Mouse (Mus musculus): Measurements from ENCODE around the gene Dmac2. TPM values are rescaled to one million over a fixed set of nuclear protein-coding genes. Genes with fewer than 3 reads are reported as not detected.

The Dmac2 gene
- polyA plus RNA-seq, 1 experiment from 2014 or later = 56.1 TPM

DNA sequence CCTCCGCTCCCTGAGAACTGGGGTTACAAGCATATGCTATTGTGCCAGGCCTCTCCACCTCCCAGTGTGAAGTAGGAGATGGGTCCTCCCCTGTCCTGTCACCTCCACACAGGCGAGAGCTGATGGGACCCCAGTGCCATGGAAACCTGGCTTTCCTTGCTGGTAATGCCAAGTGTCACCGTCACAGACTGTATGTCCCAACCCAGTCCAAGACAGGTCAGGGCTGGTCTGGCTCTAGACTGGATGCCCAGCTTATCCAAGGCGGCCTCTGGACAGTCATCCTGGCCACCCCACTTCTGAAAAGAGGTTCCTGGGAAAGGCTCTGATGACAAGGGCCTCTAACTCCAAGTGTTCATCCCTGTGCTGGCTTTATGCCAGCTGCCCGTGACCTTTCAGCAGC is 17.9 kb downstream of the Dmac2 start:
- 90% methylated on average over 5 of the region's 5 CpGs for WGBS
- Histone ChIP-seq H3K27me3 (no peaks in the 10 kb centered on the region), H3K4me2 (no peak overlapping the region), H3K4me3 (replicated peaks) (no peak overlapping the region), H3K9ac (no peak overlapping the region), H3K27ac (no peak overlapping the region), H3K36me3 (peaks cover 52% of the 10 kb centered on the region), H3K9me3 (replicated peaks) (no peaks in the 10 kb centered on the region), H3K4me1 (no peaks in the 10 kb centered on the region)
- no peak for ATAC-seq (replicated peaks; ENCODE audit: low FRiP score)

DNA sequence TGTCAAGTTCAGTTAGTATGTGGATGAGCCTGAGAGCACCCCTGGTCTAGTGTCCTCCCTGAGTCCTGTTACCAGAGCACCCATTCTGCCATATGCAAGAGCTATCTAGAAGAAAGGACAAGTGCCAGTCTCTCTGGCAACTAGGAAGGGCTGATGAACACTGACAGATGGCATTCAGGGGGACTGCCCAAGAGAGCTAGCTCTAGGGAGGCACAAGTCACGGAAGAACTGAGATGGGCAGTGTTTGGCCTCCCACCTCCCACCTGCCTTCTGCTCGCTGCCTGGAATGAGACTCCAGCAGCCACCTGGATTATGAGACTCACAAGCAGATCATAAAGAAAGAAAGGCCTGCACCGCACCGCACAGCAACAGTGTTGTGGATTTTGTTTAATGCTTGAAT is 20.5 kb downstream of the Dmac2 start:
- Histone ChIP-seq H3K9me3 (replicated peaks) (no peaks in the 10 kb centered on the region), H3K9ac (no peak overlapping the region), H3K4me2 (no peak overlapping the region), H3K27ac (no peak overlapping the region), H3K4me3 (replicated peaks) (no peak overlapping the region), H3K36me3 (peaks cover 38% of the 10 kb centered on the region), H3K27me3 (no peaks in the 10 kb centered on the region), H3K4me1 (peaks cover 3% of the 10 kb centered on the region)
- no peak for ATAC-seq (replicated peaks; ENCODE audit: low FRiP score)
- WGBS = 89% methylated on average over 4 of the region's 4 CpGs

DNA sequence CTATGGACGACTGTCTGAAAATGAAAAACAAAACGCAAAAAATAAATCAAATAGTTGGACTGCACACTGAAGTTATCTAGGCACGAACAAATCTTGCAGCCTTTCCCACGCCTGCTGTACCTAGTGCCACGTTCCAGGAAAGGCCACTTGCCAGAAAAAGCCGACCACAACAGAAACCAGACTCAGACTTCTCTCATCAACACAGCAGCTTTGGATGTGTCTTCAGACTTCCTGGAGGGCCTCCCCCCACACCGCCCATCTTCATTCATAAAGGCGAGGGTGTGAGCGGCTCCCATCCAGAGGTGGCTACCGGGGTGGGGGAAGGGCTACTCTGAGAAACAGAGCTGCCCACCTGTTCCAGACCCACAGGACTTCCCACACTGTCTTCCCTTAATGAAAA is 24.9 kb downstream of the Dmac2 start:
- no peak for ATAC-seq (replicated peaks; ENCODE audit: low FRiP score)
- no peak overlapping the region for H3K27ac ChIP-seq
- 73% methylated on average over 10 of the region's 10 CpGs for WGBS
- H3K27me3 ChIP-seq = no peaks in the 10 kb centered on the region
- no peak overlapping the region for H3K4me2 ChIP-seq
- H3K9ac ChIP-seq = no peak overlapping the region
- peaks cover 10% of the 10 kb centered on the region for H3K4me1 ChIP-seq
- peaks cover 12% of the 10 kb centered on the region; the same call in 1 of the 2 replicates for H3K36me3 ChIP-seq
- no peak overlapping the region for H3K4me3 ChIP-seq (replicated peaks)
- H3K9me3 ChIP-seq (replicated peaks) = no peaks in the 10 kb centered on the region

DNA sequence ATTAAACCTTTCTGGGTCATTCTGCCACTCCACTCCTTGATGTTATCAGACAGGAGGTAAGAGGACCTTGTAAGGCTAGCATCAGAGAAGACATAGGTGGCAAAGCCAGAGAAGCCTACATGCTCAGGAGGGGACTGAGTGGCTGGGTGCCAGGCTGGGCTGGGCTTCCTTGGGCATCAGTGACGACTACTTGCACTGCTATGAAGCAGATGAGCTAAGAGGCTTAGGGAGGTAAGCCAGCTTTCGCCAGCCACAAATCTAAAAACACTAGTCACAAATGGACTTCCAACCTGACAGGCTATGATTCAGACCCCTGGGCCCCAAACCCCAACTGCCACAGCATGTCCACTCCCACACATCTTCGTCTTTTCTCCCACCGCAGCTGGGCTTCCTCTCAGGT is 25.4 kb downstream of the Dmac2 start:
- Histone ChIP-seq H3K9me3 (replicated peaks) (no peaks in the 10 kb centered on the region), H3K27me3 (no peaks in the 10 kb centered on the region), H3K36me3 (peaks cover 8% of the 10 kb centered on the region; the same call in 1 of the 2 replicates), H3K4me1 (peaks cover 10% of the 10 kb centered on the region), H3K4me2 (no peak overlapping the region), H3K27ac (0 out of 2 replicates have a peak overlapping the region, but pooled peaks have one; percentile 33), H3K4me3 (replicated peaks) (no peak overlapping the region), H3K9ac (no peak overlapping the region)
- WGBS = 39% methylated on average over 4 of the region's 4 CpGs
- no peak for ATAC-seq (replicated peaks; ENCODE audit: low FRiP score)

DNA sequence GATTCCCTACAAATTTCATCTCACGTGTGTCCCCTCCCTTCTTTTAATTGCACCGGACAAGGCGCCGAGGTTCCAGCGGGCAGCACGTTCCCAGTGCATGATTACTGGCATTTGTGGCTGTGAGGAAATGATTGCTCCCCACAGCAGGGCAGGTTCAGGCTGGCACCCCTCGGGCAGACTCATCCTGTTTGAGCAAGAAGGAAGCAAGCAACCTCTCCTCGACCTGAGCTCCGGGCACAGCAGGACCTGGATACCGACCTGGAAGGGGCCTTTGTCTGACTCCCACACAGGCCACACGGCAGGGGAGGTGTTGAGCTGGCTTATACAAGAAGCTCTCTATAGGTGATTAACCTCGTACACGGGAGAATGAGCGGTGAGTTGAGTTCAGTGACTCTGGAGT is 25.9 kb downstream of the Dmac2 start:
- no peak overlapping the region for H3K9ac ChIP-seq
- no peak overlapping the region for H3K4me3 ChIP-seq (replicated peaks)
- peak overlapping the region; percentile 33; the same call in 1 of the 2 replicates for H3K27ac ChIP-seq
- ATAC-seq (replicated peaks; ENCODE audit: low FRiP score) = 0 out of 2 replicates have a peak, but pooled peaks have one; percentile 19
- no peaks in the 10 kb centered on the region for H3K9me3 ChIP-seq (replicated peaks)
- no peaks in the 10 kb centered on the region for H3K27me3 ChIP-seq
- no peak overlapping the region for H3K4me2 ChIP-seq
- 32% methylated on average over 14 of the region's 14 CpGs for WGBS
- H3K4me1 ChIP-seq = peaks cover 10% of the 10 kb centered on the region
- H3K36me3 ChIP-seq = peaks cover 4% of the 10 kb centered on the region; the same call in 1 of the 2 replicates

DNA sequence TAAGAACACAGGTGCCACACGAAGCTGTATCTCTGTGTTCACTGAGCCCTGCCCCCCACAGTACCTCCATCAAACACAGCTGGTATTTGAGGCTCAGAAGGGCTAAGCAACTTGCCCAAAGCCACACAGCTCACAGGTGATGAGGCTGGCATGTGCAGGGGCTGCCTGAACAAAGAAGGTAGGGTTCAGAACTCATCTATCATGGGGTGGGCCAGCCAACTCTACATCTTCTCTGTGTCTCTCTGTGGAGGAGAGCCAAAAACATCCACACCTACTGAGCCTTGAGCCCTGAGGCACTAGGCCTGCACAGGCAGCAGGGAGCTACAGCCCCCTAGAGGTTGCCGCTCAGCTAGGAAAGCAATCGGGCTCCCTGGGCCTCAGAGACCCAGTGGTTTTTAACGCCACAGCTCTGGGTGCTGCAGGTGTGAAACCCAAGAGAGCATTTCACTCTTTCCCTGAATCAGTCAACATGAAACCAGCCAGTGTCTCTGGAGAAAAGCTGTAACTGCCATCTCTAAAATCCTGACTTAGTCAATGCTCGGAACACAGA is 28.4 kb downstream of the Dmac2 start:
- ATAC-seq (replicated peaks; ENCODE audit: low FRiP score) = no peak
- Histone ChIP-seq H3K4me3 (replicated peaks) (no peak overlapping the region), H3K4me1 (peaks cover 10% of the 10 kb centered on the region), H3K4me2 (no peak overlapping the region), H3K27ac (no peak overlapping the region), H3K9ac (no peak overlapping the region), H3K27me3 (no peaks in the 10 kb centered on the region), H3K9me3 (replicated peaks) (no peaks in the 10 kb centered on the region), H3K36me3 (no peaks in the 10 kb centered on the region)
- WGBS = 50% methylated on average over 5 of the region's 5 CpGs

DNA sequence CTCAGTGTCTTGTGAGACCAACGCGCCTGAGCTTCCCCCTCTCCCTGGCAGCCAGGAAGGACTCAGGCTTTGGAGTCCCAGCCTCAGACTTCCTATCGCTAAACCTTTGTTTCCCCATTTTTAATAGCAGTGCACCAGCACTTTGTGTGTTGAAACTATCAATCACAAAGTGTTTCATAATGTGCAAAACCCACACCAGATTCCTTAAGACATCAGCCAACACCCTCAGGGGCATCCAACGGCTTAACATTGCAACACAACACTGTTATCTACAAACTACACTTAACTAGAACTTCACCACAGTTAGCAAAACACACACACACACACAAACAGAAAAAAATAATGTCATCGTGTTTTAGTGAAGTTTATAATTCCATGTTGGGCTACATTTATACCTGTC is 30.6 kb downstream of the Dmac2 start:
- Histone ChIP-seq H3K4me1 (peaks cover 7% of the 10 kb centered on the region), H3K27me3 (no peaks in the 10 kb centered on the region), H3K9ac (no peak overlapping the region), H3K4me3 (replicated peaks) (no peak overlapping the region), H3K27ac (no peak overlapping the region), H3K9me3 (replicated peaks) (no peaks in the 10 kb centered on the region), H3K36me3 (no peaks in the 10 kb centered on the region; the same call in 1 of the 2 replicates), H3K4me2 (no peak overlapping the region)
- 79% methylated on average over 5 of the region's 5 CpGs for WGBS
- ATAC-seq (replicated peaks; ENCODE audit: low FRiP score) = no peak

DNA sequence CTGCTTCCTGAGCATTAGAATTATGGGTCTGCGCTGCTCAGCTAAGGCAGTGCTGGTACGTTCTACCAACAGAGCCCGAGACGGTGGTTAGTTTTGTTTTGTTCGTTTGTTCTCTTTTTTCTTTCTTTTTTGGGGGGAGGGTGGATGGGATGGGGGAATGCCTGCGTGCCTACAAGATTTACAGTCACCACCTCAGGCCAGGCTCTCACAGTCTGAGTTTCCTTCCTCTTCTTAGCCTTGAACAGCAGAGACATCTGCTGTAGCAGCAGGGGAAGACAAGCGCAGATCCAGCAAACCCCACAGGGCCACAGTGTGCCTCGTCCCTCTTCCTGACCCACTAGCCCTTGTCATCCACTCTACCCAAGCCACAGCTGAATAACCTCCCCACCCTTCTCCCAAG is 32.1 kb downstream of the Dmac2 start:
- H3K4me3 ChIP-seq (replicated peaks) = no peak overlapping the region
- WGBS = 89% methylated on average over 8 of the region's 8 CpGs

DNA sequence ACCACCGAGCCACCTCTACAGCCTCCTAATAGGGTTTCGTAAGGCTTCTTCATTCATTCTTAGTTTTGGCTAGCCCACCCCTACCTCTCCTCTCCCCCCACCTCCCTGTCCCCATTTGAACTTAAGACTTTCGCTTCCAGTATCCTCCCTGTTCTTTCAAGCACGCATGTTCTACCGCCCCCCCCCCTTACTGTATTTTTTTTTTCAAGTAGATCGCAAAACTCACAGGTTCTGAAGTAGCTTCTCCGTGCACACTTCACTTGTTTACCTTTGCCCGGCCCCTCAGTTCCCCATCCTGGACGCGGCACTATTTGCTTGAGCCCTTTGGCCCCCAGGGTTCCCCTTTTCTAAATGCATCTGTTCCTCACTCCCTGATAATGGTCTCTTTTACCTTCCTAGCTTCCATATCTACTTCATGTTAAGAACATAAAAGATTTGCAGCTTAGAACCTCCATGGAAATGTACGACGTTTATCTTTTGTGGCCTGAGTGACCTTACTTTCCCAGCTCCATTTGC is 33.1 kb downstream of the Dmac2 start:
- no peak for ATAC-seq (replicated peaks; ENCODE audit: low FRiP score)
- 88% methylated on average over 12 of the region's 12 CpGs for WGBS

More for the DNA sequence above, 32.1 kb downstream of the Dmac2 start:
- Histone ChIP-seq H3K9ac (no peak overlapping the region), H3K4me2 (no peak overlapping the region), H3K36me3 (no peaks in the 10 kb centered on the region; the same call in 1 of the 2 replicates), H3K4me1 (peaks cover under 1% of the 10 kb centered on the region; the same call in 1 of the 2 replicates), H3K27ac (no peak overlapping the region), H3K9me3 (replicated peaks) (no peaks in the 10 kb centered on the region), H3K27me3 (no peaks in the 10 kb centered on the region)
- no peak for ATAC-seq (replicated peaks; ENCODE audit: low FRiP score)

DNA sequence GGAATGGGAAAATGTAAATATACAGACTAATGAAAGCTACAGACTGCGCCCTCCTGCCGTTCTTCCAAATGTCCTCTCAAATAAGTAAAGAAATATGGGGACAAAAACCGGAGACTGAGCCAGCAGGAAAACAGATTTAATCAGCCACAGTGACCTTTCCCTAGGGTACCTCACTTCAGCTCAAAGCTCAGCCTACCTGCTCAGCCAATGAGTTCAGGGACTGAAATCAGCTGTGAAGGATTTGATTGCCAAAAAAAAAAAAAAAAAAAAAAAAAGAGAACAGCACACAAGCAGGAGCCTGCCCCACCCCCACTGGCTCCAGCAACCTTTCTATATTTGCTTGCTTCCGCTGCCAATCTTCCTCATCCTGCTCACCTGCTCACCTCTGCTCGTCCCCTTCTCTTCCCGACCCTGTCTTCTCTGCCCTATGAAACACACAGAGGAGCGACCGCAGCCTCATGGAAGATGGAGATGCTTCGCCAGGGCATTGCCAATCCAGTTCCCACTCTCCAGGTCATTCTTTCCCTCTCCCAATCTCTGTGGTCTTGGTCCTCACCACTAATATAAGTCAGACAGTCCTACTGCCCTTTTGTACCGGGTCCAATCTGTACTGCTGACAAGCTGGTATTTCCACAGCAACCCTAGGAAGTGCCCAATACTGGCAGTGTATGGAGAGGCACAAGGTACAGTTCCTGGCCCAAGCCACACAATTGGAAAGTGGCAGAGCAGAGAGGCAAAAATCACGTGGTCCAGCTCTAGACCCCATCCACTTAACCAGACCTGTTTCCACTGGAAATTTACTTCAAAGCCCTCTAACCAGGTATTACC is 36.6 kb downstream of the Dmac2 start:
- Histone ChIP-seq H3K9me3 (replicated peaks) (no peaks in the 10 kb centered on the region), H3K4me3 (replicated peaks) (no peak overlapping the region), H3K27ac (no peak overlapping the region), H3K9ac (no peak overlapping the region), H3K4me2 (no peak overlapping the region), H3K27me3 (no peaks in the 10 kb centered on the region), H3K36me3 (no peaks in the 10 kb centered on the region; the same call in 1 of the 2 replicates), H3K4me1 (peaks cover 32% of the 10 kb centered on the region)
- WGBS = 76% methylated on average over 11 of the region's 11 CpGs
- no peak for ATAC-seq (replicated peaks; ENCODE audit: low FRiP score)

More for the DNA sequence above, 33.1 kb downstream of the Dmac2 start:
- Histone ChIP-seq H3K9me3 (replicated peaks) (no peaks in the 10 kb centered on the region), H3K4me3 (replicated peaks) (no peak overlapping the region), H3K27me3 (no peaks in the 10 kb centered on the region), H3K4me2 (no peak overlapping the region), H3K9ac (no peak overlapping the region), H3K27ac (no peak overlapping the region), H3K36me3 (no peaks in the 10 kb centered on the region; the same call in 1 of the 2 replicates), H3K4me1 (peaks cover 11% of the 10 kb centered on the region)

DNA sequence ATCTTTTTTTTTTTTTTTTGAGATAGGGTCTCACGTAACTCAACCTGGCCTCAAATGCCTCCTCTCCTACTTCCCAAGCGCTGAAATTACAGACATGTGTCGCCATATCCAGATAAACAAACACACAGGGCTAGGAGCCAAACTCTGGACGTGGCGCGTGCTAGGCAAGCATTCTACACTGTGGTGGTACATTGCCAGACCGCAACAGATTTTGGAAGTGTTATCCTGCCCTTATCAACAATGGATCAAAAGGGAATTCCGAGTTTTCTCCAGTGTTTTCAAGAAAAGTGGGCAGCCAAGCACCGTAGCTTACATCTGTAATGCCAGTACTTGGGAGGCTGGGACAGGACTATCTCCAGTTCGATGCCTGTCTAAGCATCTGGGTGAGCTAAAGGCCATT is 38.6 kb downstream of the Dmac2 start:
- Histone ChIP-seq H3K4me2 (peak overlapping the region; percentile 84), H3K9ac (peak overlapping the region; percentile 72), H3K9me3 (replicated peaks) (no peaks in the 10 kb centered on the region), H3K4me1 (peaks cover 32% of the 10 kb centered on the region), H3K36me3 (peaks cover 17% of the 10 kb centered on the region), H3K4me3 (replicated peaks) (peak overlapping the region; percentile 72), H3K27ac (no peak overlapping the region), H3K27me3 (no peaks in the 10 kb centered on the region)
- 35% methylated on average over 10 of the region's 10 CpGs for WGBS
- no peak for ATAC-seq (replicated peaks; ENCODE audit: low FRiP score)

Measured in kidney, embryonic 15.5 days (tissue).